Mouse (Mus musculus) kidney, adult 8-10 months (tissue): ENCODE measurements around the gene G6pc2.

Source experiments
- DNase-seq, 2 experiments: peaks; one replicate each; pipeline ENCODE4 v3.0.0; 2022

Gene G6pc2

GRCm38 (mm10) chr2:69210773-69211172 lies at the start of gene G6pc2:
Gene G6pc2, plus strand, starts transcription at chr2:69211073.
- DNase-seq = no peak

- no peak for DNase-seq
These were observed 40.3 kb upstream of the G6pc2 start for GRCm38 (mm10) chr2:69170395-69171077.

- DNase-seq = no peak
These were observed 35.6 kb upstream of the G6pc2 start for GRCm38 (mm10) chr2:69175296-69175695.

- DNase-seq = no peak
These were observed 31.2 kb upstream of the G6pc2 start for GRCm38 (mm10) chr2:69179721-69180120.

GRCm38 (mm10) chr2:69187990-69188389 lies 22.9 kb upstream of the G6pc2 start:
- DNase-seq = no peak

- DNase-seq = no peak
These were observed 22.1 kb upstream of the G6pc2 start for GRCm38 (mm10) chr2:69188732-69189131.

- DNase-seq = no peak
These were observed 21.7 kb upstream of the G6pc2 start for GRCm38 (mm10) chr2:69189222-69189621.

- DNase-seq = no peak
These were observed 19.8 kb upstream of the G6pc2 start for GRCm38 (mm10) chr2:69191059-69191458.

GRCm38 (mm10) chr2:69193555-69193954 lies 17.3 kb upstream of the G6pc2 start:
- no peak for DNase-seq

- DNase-seq = peak; percentile 41 to 59
These were observed 5.7 kb upstream of the G6pc2 start for GRCm38 (mm10) chr2:69205185-69205584.

GRCm38 (mm10) chr2:69205791-69206351 lies 5.0 kb upstream of the G6pc2 start, which contains the start of gene Spc25:
Gene Spc25, minus strand, starts transcription at chr2:69206194.
- DNase-seq = peak; percentile 94 to 96

GRCm38 (mm10) chr2:69206523-69206922 lies 4.3 kb upstream of the G6pc2 start:
- DNase-seq = no peak

- no peak for DNase-seq
These were observed 1.2 kb upstream of the G6pc2 start for GRCm38 (mm10) chr2:69209684-69210083.

- DNase-seq = no peak
These were observed 1.8 kb downstream of the G6pc2 start for GRCm38 (mm10) chr2:69212652-69213051.

- DNase-seq = no peak
These were observed 4.4 kb downstream of the G6pc2 start for GRCm38 (mm10) chr2:69215242-69215641.

- no peak for DNase-seq
These were observed 11.1 kb downstream of the G6pc2 start for GRCm38 (mm10) chr2:69221868-69222416.

- no peak for DNase-seq
These were observed 11.9 kb downstream of the G6pc2 start for GRCm38 (mm10) chr2:69222815-69223214.

- no peak for DNase-seq
These were observed 13.9 kb downstream of the G6pc2 start for GRCm38 (mm10) chr2:69224724-69225123.

- DNase-seq = no peak
These were observed 16.0 kb downstream of the G6pc2 start for GRCm38 (mm10) chr2:69226876-69227275.

- no peak for DNase-seq
These were observed 17.8 kb downstream of the G6pc2 start for GRCm38 (mm10) chr2:69228635-69229034.

GRCm38 (mm10) chr2:69230137-69230536 lies 19.3 kb downstream of the G6pc2 start:
- DNase-seq = no peak

- no peak for DNase-seq
These were observed 21.2 kb downstream of the G6pc2 start for GRCm38 (mm10) chr2:69232101-69232500.

GRCm38 (mm10) chr2:69234976-69235678 lies 24.3 kb downstream of the G6pc2 start:
- DNase-seq = no peak

- DNase-seq = no peak
These were observed 28.4 kb downstream of the G6pc2 start for GRCm38 (mm10) chr2:69239315-69239714.
